Mouse (Mus musculus): ENCODE results near the gene Gm11444. TPM values are rescaled to one million over a fixed set of nuclear protein-coding genes. Genes with fewer than 3 reads are reported as not detected.
A peak's percentile ranks its signal among the peaks of the same experiment; 100 is the strongest.

Gene Gm11444
- not detected for total RNA-seq (2021)
- long read RNA-seq, experiment 1, result 0 reads
- long read RNA-seq, experiment 2, result 0 reads

DNA sequence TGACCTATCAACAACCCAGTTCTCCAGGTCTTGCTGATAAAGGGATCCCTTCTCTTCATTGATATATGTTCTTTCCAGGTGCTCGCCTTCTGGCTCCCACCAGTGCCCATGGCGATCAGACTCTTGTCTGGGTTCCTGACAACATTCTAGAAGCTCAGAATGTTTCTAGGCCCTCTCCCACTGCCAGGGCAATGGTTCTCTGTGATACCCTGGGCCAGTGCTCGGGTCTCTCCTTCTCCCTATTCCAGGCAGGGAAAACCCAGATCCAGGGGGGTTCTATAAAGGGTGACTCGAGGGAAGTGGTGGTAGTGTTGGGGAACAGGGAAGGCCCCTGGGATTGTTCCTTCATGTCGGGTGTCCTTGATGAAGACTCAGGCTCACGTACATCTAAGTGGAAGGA, at the start of gene Gm11444:
Gm11444 (minus strand) TSS at position 101 of the 400 bp plus-strand sequence.
- no peak for DNase-seq (ENCODE audit: low spot score in 2 of 2)

- DNase-seq (ENCODE audit: low spot score in 2 of 2), result peak in 1 of 2 experiments; percentile 43
These were observed 46.3 kb upstream of the Gm11444 start for GRCm38 (mm10) chr11:85896335-85896985.

DNA sequence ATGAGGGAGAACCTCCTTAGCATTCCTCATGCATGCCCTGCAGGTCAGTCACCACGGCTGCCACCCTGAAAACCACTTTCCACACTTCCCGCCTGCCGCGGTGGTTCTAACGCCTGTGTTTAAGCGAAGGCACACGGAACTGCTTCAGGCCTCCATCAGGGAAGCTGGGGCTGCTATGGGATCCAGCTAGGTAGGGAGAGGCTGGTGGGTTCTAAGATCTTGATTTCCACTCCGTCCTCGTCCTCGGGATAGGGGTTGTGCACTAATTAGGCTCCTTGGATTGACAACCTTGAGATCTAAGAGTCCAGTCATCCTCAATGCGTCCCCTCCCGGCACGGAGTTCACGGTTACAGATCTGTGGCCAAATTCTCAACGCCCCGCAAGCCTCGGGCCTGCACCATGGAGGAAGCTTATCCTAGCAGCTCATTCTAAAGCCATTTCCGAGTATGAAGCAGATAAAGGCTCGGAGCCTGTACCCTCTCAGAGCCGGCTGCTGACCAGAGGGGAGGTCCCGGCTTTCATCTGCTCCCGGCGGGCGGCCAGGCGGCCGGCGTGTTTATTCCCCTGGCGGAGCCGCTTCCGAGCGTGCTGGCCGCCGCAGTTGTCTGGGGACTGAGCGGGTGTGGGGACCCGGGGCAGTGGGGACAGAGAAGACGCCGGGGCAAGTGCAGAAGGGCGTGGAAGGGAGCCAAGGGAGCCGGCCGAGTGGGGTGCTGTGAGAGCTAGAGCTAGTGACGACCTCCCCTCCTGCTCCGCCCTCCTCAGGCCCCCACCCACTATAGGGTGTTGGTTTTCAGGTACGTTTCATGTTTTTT, 44.8 kb upstream of the Gm11444 start:
- DNase-seq (ENCODE audit: low spot score in 2 of 2), result peak in 1 of 2 experiments; percentile 58

DNA sequence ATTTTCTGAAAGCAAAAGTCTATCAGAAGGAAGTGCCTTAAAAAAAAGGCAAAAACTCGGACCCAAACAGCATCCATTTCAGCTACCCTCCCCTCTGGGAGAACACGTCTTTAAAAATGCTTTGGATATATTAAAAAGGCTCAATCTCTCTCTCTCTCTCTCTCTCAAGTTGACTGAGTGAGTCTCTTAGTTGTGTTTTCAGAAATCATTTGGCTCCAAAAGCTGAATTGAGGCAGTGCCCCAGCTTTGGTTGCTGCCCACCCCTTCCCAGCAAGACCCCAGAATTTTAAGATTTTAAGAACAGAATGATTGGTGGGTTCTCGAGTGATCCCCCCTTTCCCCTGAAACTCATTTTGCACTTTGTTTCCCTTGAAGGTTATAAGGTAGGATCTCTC, 44.0 kb upstream of the Gm11444 start:
- DNase-seq (ENCODE audit: low spot score in 2 of 2), result no peak

DNA sequence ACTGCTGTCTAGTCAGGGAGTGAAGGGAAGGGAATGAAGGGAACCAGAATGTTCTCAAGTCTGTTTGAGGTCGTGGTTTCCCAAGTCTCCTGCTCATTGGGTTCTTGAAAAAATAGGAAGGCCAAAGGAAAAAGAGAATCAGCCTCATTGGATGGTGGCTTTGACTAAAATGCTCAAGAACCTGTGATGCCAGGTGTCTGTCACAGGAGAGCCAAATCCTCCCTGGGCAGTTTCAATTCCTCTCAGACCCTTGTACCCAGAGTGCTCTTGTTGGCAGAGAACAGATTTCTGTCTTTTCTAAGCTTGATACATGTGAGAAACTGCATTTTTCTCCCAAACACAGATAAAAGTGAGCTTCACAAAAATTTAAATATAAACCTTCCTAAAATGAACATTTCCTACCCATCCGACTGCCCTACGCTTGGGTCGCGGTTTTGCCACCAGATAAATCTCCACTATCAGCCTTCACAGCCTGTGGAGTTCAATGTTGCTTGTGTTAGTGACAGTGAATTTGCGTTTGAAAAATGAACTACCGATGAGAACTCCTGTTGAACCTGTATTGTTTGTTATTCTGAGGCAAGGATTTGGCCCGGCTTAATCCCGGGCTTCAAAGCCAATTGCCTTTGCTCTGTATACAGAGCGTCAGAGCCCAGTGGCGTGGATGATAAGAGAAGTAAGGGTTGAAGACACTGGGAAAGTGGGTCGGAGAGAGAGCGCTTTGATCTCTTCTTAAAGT, 43.4 kb upstream of the Gm11444 start:
- no peak for DNase-seq (ENCODE audit: low spot score in 2 of 2)

DNA sequence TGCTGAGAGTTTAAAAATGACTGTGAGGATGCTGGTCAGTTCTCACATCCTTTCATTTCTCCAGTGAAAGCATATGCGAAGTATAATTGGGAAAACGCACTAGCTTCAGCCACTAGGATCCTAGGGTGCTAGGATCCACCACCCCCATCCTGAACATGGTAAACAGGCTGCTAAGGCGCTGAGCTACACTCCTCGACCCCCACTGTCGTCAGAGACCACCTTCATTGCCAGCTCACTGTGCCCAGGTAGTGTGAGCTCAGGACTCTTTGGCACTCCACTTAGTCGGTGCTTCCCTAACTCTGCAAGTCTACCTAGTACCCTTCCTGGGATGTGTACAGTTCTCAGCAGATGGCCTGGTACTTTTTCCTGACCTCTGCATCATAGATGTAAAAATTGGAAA, 42.6 kb upstream of the Gm11444 start:
- no peak for DNase-seq (ENCODE audit: low spot score in 2 of 2)

- DNase-seq (ENCODE audit: low spot score in 2 of 2), result no peak
These were observed 41.5 kb upstream of the Gm11444 start for GRCm38 (mm10) chr11:85891692-85892040.

- DNase-seq (ENCODE audit: low spot score in 2 of 2), result no peak
These were observed 41.0 kb upstream of the Gm11444 start for GRCm38 (mm10) chr11:85891010-85891691.

DNA sequence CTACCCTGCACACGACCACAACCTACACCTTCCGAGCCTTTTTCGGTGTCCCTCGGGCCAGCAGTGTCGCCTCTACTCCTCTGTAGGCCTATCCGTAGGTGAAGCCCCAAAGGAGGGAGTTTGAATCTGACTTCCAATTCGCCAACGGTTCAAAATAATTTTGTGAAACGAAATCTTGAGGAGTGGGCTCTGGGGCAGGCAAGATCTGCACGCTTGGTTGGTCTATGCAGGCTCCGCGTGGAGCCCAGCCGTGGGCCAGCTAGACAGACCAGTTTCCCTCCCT, 40.4 kb upstream of the Gm11444 start:
- no peak for DNase-seq (ENCODE audit: low spot score in 2 of 2)

DNA sequence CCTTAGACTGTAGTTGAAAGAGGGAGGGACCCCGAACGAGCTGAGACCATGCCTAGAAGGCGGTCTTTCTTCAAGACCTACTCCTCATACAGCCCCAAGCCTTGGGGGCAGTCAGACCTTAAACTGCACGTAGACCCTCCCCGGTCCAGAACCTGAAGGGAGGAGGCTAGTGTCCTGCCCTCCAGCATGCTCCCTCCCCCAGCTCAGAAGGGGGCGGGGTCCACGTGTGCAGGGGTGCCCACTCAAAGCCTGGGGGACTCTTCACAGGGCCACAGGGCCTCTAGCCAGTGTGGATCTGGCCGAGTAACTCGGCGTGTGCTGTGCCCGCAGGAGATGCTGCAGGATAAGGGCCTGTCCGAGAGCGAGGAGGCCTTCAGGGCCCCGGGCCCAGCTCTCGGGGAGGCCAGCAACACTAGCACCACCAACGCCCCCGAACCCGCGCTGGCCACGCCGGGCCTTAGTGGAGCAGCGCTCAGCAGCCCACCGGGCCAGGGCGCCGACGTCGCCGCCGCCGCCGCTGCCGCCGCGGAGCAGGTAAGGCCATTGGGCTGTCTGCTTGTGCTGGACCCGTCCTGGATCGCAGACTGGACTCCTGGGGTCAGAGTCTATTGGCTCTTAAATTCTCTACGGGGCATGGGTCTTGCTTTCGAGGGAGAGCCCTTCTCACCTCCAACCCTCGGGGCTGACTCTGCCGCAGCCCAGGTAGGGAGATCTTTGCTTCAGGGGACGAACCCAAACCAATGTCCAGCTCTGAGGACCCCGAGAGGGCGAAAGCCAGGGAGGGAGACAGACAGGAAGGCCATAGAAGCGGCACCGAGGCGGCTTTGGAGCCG, 39.8 kb upstream of the Gm11444 start:
- DNase-seq (ENCODE audit: low spot score in 2 of 2), result no peak

GRCm38 (mm10) chr11:85889056-85889729, 39.1 kb upstream of the Gm11444 start:
- no peak for DNase-seq (ENCODE audit: low spot score in 2 of 2)

GRCm38 (mm10) chr11:85888451-85888961, 38.4 kb upstream of the Gm11444 start:
- peak in 1 of 2 experiments; percentile 41 for DNase-seq (ENCODE audit: low spot score in 2 of 2)

DNA sequence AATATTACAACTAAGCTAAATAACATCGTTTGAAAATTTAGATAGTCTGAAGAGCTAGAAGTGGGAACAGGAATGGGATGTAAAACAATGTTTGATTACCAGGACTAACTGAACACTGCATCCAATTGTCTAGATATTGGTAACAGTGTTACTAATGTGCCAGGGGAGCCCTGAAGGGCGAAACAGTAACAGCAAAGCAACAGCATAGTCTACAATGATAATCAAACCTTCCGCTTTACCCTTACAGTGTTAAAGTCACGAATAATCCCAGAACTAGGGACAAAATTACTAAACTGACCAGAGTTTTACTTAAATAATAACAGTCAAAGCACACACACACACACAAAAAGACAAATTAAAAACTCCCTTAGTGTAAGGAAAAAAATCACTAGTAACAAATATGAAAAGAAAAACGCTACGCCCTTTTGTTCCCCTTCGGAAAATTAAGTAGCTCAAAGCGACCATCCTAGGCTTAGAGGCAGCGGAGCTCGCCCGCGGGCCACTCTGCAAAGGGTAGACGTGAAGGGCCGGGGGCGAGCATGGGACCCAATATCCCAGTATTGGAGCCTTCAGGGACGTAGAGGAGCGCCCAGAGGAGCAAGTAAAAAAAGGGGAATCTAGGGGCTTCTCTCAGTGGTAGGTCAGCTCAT, 37.8 kb upstream of the Gm11444 start:
- DNase-seq (ENCODE audit: low spot score in 2 of 2), result no peak

- DNase-seq (ENCODE audit: low spot score in 2 of 2), result no peak
These were observed 37.1 kb upstream of the Gm11444 start for GRCm38 (mm10) chr11:85887273-85887672.

- no peak for DNase-seq (ENCODE audit: low spot score in 2 of 2)
These were observed 36.3 kb upstream of the Gm11444 start for GRCm38 (mm10) chr11:85886429-85886785.

DNA sequence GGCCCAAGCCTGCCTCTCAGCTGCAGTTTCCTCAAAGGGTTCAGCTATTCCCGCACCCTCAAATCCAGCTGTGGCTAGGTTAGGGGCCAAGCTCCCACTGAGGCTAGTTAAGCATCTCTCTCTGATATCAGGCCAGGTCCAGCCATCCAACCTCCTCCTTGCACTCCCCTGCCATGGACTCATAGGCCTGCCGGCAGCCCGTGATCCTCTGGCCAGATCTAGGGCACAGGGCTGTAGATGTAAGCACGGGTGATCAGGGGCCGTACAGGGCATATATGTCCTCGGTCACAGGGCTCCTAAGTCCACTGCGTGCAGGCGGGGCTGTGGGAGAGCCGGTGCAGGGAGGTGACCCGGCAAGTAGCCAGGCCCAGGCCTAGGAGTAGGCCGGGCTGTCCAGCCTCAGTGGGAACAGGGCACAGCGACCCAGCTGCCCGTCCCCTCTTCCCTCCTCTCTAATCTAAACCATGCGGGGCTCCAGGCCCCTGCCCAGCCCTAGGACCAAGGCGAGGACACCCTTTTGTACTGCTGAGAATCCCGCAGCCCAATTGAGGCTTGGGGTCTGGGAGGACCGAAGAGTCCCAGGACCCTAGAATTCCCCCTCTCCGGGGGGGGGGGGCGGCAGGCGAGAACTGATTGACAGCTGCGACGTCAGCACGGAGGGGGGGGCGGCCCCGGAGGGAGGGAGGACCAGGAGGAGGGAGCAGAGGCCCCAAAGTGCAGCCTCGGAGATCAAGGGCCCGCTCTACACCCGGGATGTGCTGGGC, 35.7 kb upstream of the Gm11444 start, which contains the start of gene Tbx4:
Tbx4 (plus strand) TSS at position 758 of the 764 bp plus-strand sequence.
- peak; percentile 46 to 55 for DNase-seq (ENCODE audit: low spot score in 2 of 2)

- no peak for DNase-seq (ENCODE audit: low spot score in 2 of 2)
These were observed 34.4 kb upstream of the Gm11444 start for GRCm38 (mm10) chr11:85884498-85884897.

DNA sequence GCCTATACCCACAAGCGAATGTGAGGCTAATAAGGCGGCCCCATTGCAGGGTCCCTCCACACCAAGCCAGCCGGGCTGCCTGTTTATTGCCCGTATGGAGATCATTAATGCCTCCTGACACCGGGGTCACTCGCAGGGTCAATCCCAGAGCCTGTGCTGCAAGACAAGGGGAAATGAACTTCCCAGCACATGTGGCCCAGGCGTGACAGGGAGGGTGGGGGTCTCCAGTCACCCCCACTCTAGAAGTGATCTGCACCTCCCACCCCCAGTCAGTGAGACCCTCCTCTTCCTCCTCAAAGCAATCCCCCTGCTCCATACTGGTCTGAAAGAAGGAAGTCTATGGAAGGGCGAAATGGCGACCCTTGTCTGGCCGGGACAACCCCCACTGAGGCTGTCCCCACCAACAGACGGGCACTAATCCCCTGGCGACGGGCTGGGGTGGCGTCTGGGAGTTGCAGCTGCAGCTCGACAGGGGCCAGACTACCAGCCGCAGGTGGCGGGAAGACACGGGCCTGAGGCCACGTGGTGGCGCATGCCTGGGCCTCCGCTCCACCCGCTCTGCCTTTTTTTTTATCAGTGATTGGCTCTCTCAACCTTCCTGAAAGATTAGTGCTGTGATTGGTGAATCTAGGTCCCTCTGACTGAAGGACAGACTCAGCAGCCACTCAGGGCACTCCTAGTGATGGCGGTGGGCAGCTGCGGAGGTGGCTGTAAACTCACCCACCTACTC, 26.1 kb upstream of the Gm11444 start:
- DNase-seq (ENCODE audit: low spot score in 2 of 2), result peak in 1 of 2 experiments; percentile 21

All from gastrocnemius, postnatal 4 days (tissue).